Mouse (Mus musculus): ENCODE measurements around the gene Bola2. TPM values are rescaled to one million over a fixed set of nuclear protein-coding genes. Genes with fewer than 3 reads are reported as not detected.

Gene Bola2
- total RNA-seq, 2 experiments from 2014 or later: 85.4 to 98.8 TPM

Other genes with a start within 250 kb of the Bola2 start
- gene Atp2a1, start 232.3 kb upstream of the Bola2 start, total RNA-seq (2021): 100 to 1,000 TPM in 1 of 2 experiments, 10 to 100 TPM in 1; 56.9 to 145 TPM
- 10 to 100 TPM; 59.2 to 60.9 TPM for gene Sh2b1, start 220.0 kb upstream of the Bola2 start, total RNA-seq (2021)
- 100 to 1,000 TPM; 158 to 166 TPM for gene Tufm, start 208.0 kb upstream of the Bola2 start, total RNA-seq (2021)
- 100 to 1,000 TPM; 109 to 127 TPM for gene Atxn2l, start 192.0 kb upstream of the Bola2 start, total RNA-seq (2021)
- gene Eif3c, start 129.0 kb upstream of the Bola2 start, total RNA-seq (2021): 100 to 1,000 TPM; 255 to 260 TPM
- 1 to 10 TPM; 1.1 to 1.2 TPM for gene Apobr, start 110.5 kb upstream of the Bola2 start, total RNA-seq (2021)
- 10 to 100 TPM; 30.7 to 32.1 TPM for gene Cln3, start 109.6 kb upstream of the Bola2 start, total RNA-seq (2021)
- not detected for gene Il27, start 100.5 kb upstream of the Bola2 start, total RNA-seq (2021)
- 10 to 100 TPM in 1 of 2 experiments, 1 to 10 TPM in 1; 7.5 to 15.3 TPM for gene Nupr1, start 64.5 kb upstream of the Bola2 start, total RNA-seq (2021)
- gene Sgf29, start 46.1 kb upstream of the Bola2 start, total RNA-seq (2021): 10 to 100 TPM; 30.4 to 33.5 TPM
- gene Sult1a1, start 19.0 kb upstream of the Bola2 start, total RNA-seq (2021): 10 to 100 TPM; 24.0 to 45.6 TPM
- 10 to 100 TPM; 18.4 to 18.9 TPM for gene Slx1b, start 383 bp downstream of the Bola2 start, total RNA-seq (2021)
- 10 to 100 TPM; 15.5 to 18.9 TPM for gene Coro1a, start 12.4 kb downstream of the Bola2 start, total RNA-seq (2021)
- gene Mapk3, start 64.2 kb downstream of the Bola2 start, total RNA-seq (2021): 100 to 1,000 TPM; 162 to 172 TPM
- 1 to 10 TPM; 9.3 to 9.5 TPM for gene Gdpd3, start 70.9 kb downstream of the Bola2 start, total RNA-seq (2021)
- gene Ypel3, start 81.6 kb downstream of the Bola2 start, total RNA-seq (2021): 100 to 1,000 TPM; 112 to 122 TPM
- gene Tbx6, start 86.1 kb downstream of the Bola2 start, total RNA-seq (2021): under 1 TPM; 0.65 to 0.90 TPM
- 100 to 1,000 TPM; 134 to 142 TPM for gene Ppp4c, start 97.1 kb downstream of the Bola2 start, total RNA-seq (2021)
- gene Fam57b, start 102.3 kb downstream of the Bola2 start, total RNA-seq (2021): 10 to 100 TPM; 16.7 to 18.0 TPM
- gene 4930451I11Rik, start 136.2 kb downstream of the Bola2 start, total RNA-seq (2021): not detected
- gene Doc2a, start 152.0 kb downstream of the Bola2 start, total RNA-seq (2021): 1 to 10 TPM; 3.1 to 3.6 TPM
- 10 to 100 TPM; 32.3 to 41.4 TPM for gene Hirip3, start 166.6 kb downstream of the Bola2 start, total RNA-seq (2021)
- gene Ino80e, start 167.0 kb downstream of the Bola2 start, total RNA-seq (2021): 10 to 100 TPM; 49.7 to 51.9 TPM
- gene Taok2, start 189.3 kb downstream of the Bola2 start, total RNA-seq (2021): 100 to 1,000 TPM; 104 to 108 TPM
- 10 to 100 TPM; 34.9 to 39.0 TPM for gene Tmem219, start 227.5 kb downstream of the Bola2 start, total RNA-seq (2021)
- gene Kctd13, start 233.5 kb downstream of the Bola2 start, total RNA-seq (2021): 10 to 100 TPM; 27.3 to 28.5 TPM